Mouse (Mus musculus): ENCODE measurements around the gene Kbtbd6. TPM values are rescaled to one million over a fixed set of nuclear protein-coding genes. Genes with fewer than 3 reads are reported as not detected.

Gene Kbtbd6
- polyA plus RNA-seq, 1 experiment from 2014 or later = 0.98 TPM

DNA sequence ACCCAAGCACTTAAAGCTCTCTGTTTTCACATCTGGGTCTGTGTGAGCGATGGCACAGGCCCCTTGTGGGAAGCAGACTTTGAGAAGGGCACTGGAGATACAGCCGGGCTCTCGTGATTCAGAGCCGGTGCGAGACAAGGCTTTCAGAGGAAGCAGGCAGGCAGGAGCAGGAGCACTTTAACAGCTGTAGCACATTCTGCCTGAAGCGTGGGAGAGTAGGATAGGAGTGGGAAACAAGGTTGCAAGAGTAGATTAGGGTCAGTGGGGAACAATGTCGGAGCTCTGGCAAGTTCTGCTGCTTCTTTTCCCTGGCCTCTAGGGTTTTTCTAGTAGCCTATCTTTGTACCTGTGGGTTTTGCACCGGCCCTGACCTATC, 35.0 kb downstream of the Kbtbd6 start:
- ATAC-seq = no peak

GRCm38 (mm10) chr14:79486993-79487731, 35.5 kb downstream of the Kbtbd6 start:
- peak; percentile 66 for ATAC-seq
- peak; percentile 65 for TF ChIP-seq CTCF (IDR thresholded peaks at IDR 0.05; ENCODE audit: low read depth)
- Histone ChIP-seq H3K27ac (ENCODE audit: low read depth, low read length) (peak overlapping the region; percentile 83), H3K36me3 (ENCODE audit: control insufficient read depth, insufficient read depth) (no peaks in the 10 kb centered on the region), H3K9ac (ENCODE audit: low read depth, low read length) (peak overlapping the region; percentile 41), H3K4me3 (ENCODE audit: low read depth, low read length) (peak overlapping the region; percentile 36), H3K4me1 (replicated peaks; ENCODE audit: control insufficient read depth, insufficient read depth, low read length) (peaks cover 14% of the 10 kb centered on the region; the same call in 1 of the 2 replicates), H3K9me3 (ENCODE audit: control insufficient read depth) (no peaks in the 10 kb centered on the region), H3K27me3 (replicated peaks; ENCODE audit: control insufficient read depth, insufficient read depth, low read length) (no peaks in the 10 kb centered on the region), H3K4me2 (replicated peaks; ENCODE audit: low read depth) (peak overlapping the region; percentile 74)
- 5% methylated on average over 19 of the region's 19 CpGs for WGBS

More for the DNA sequence above, 35.0 kb downstream of the Kbtbd6 start:
- peaks cover 14% of the 10 kb centered on the region; the same call in 1 of the 2 replicates for H3K4me1 ChIP-seq (replicated peaks; ENCODE audit: control insufficient read depth, insufficient read depth, low read length)
- H3K9me3 ChIP-seq (ENCODE audit: control insufficient read depth) = no peaks in the 10 kb centered on the region
- 11% methylated on average over 8 of the region's 8 CpGs for WGBS
- no peak for TF ChIP-seq CTCF (IDR thresholded peaks at IDR 0.05; ENCODE audit: low read depth)
- H3K27me3 ChIP-seq (replicated peaks; ENCODE audit: control insufficient read depth, insufficient read depth, low read length) = no peaks in the 10 kb centered on the region
- H3K36me3 ChIP-seq (ENCODE audit: control insufficient read depth, insufficient read depth) = no peaks in the 10 kb centered on the region
- peak overlapping the region; percentile 74 for H3K4me2 ChIP-seq (replicated peaks; ENCODE audit: low read depth)
- H3K9ac ChIP-seq (ENCODE audit: low read depth, low read length) = peak overlapping the region; percentile 24; the same call in 1 of the 2 replicates
- peak overlapping the region; percentile 36 for H3K4me3 ChIP-seq (ENCODE audit: low read depth, low read length)
- H3K27ac ChIP-seq (ENCODE audit: low read depth, low read length) = peak overlapping the region; percentile 83

GRCm38 (mm10) chr14:79488531-79488930, 36.9 kb downstream of the Kbtbd6 start:
- ATAC-seq = no peak
- peak overlapping the region; percentile 43; the same call in 1 of the 2 replicates for H3K27ac ChIP-seq (ENCODE audit: low read depth, low read length)
- H3K9me3 ChIP-seq (ENCODE audit: control insufficient read depth) = no peaks in the 10 kb centered on the region
- no peaks in the 10 kb centered on the region for H3K27me3 ChIP-seq (replicated peaks; ENCODE audit: control insufficient read depth, insufficient read depth, low read length)
- H3K9ac ChIP-seq (ENCODE audit: low read depth, low read length) = no peak overlapping the region
- no peak for TF ChIP-seq CTCF (IDR thresholded peaks at IDR 0.05; ENCODE audit: low read depth)
- 36% methylated on average over 9 of the region's 9 CpGs for WGBS
- peak overlapping the region; percentile 47; the same call in 1 of the 2 replicates for H3K4me2 ChIP-seq (replicated peaks; ENCODE audit: low read depth)
- H3K4me1 ChIP-seq (replicated peaks; ENCODE audit: control insufficient read depth, insufficient read depth, low read length) = peaks cover 14% of the 10 kb centered on the region; the same call in 1 of the 2 replicates
- no peaks in the 10 kb centered on the region for H3K36me3 ChIP-seq (ENCODE audit: control insufficient read depth, insufficient read depth)
- no peak overlapping the region for H3K4me3 ChIP-seq (ENCODE audit: low read depth, low read length)

DNA sequence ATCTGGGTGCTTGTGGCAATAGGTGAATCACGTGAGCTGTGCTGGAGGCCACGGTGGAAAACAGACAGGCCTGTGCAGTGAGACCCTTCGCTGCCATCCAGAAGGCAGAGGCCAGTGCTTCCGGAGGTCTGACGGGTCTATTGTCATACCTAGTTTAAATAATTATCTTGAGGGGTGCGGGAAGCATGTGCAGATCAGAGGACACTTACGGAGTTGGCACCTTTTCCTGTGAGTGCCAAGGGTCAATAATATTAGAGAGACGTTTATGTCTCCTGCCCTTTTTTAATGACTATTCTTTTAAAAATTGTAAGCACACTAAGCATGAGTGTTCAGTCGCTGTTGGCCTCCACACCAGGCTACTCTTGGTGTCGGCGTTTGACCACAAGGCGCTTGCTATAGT, 37.5 kb downstream of the Kbtbd6 start:
- Histone ChIP-seq H3K9ac (ENCODE audit: low read depth, low read length) (no peak overlapping the region), H3K27me3 (replicated peaks; ENCODE audit: control insufficient read depth, insufficient read depth, low read length) (no peaks in the 10 kb centered on the region), H3K27ac (ENCODE audit: low read depth, low read length) (0 out of 2 replicates have a peak overlapping the region, but pooled peaks have one; percentile 43), H3K4me2 (replicated peaks; ENCODE audit: low read depth) (peak overlapping the region; percentile 47), H3K4me3 (ENCODE audit: low read depth, low read length) (no peak overlapping the region), H3K4me1 (replicated peaks; ENCODE audit: control insufficient read depth, insufficient read depth, low read length) (peaks cover 14% of the 10 kb centered on the region; the same call in 1 of the 2 replicates), H3K36me3 (ENCODE audit: control insufficient read depth, insufficient read depth) (no peaks in the 10 kb centered on the region), H3K9me3 (ENCODE audit: control insufficient read depth) (no peaks in the 10 kb centered on the region)
- 47% methylated on average over 12 of the region's 12 CpGs for WGBS
- no peak for ATAC-seq
- TF ChIP-seq CTCF (IDR thresholded peaks at IDR 0.05; ENCODE audit: low read depth) = no peak

DNA sequence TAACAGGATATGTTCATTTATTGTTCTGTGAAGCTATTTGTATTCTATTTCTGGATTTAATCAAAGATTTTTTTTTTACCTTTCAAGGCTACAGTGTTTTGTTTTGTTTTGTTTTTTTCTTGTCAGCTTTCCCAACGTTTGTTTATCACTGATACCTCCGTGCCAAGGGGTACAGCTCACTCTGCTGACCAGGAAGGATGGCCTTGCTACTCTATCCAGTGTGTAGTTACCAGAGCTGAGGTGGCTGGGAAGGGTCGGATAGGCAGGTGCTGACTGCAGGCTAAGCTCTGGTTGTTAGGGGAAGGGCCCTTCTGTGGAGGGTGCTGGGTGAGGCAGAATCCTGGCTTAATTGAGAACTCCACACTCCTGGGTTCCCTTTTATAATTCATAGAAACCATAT, 38.6 kb downstream of the Kbtbd6 start:
- H3K4me2 ChIP-seq (replicated peaks; ENCODE audit: low read depth) = no peak overlapping the region
- H3K4me1 ChIP-seq (replicated peaks; ENCODE audit: control insufficient read depth, insufficient read depth, low read length) = peaks cover 14% of the 10 kb centered on the region; the same call in 1 of the 2 replicates
- no peak for ATAC-seq
- H3K27ac ChIP-seq (ENCODE audit: low read depth, low read length) = no peak overlapping the region
- TF ChIP-seq CTCF (IDR thresholded peaks at IDR 0.05; ENCODE audit: low read depth) = no peak
- no peaks in the 10 kb centered on the region for H3K27me3 ChIP-seq (replicated peaks; ENCODE audit: control insufficient read depth, insufficient read depth, low read length)
- H3K4me3 ChIP-seq (ENCODE audit: low read depth, low read length) = no peak overlapping the region
- H3K36me3 ChIP-seq (ENCODE audit: control insufficient read depth, insufficient read depth) = no peaks in the 10 kb centered on the region
- no peak overlapping the region for H3K9ac ChIP-seq (ENCODE audit: low read depth, low read length)
- 56% methylated on average over 3 of the region's 3 CpGs for WGBS
- no peaks in the 10 kb centered on the region for H3K9me3 ChIP-seq (ENCODE audit: control insufficient read depth)

DNA sequence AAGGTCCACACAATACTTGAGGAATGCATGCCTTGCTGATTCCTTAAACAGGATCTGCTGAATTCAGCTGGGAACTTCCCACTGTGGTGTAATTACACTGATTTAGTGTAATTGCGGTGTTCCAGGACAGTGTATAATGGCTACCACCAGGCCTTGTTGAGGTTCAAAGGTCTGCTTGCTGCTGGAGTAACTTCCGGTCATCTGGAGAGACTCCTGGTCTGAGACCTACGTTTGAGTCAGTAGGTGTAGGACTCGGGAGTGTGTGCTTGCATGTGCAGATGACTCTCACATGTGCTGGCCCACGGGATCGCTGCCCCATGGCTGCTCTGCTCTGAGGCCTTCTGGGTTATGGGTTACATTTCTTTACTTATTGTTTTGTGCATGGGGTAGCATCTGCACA, 42.7 kb downstream of the Kbtbd6 start:
- peak; percentile 86 for ATAC-seq
- Histone ChIP-seq H3K27me3 (replicated peaks; ENCODE audit: control insufficient read depth, insufficient read depth, low read length) (no peaks in the 10 kb centered on the region), H3K36me3 (ENCODE audit: control insufficient read depth, insufficient read depth) (no peaks in the 10 kb centered on the region; the same call in 1 of the 2 replicates), H3K9ac (ENCODE audit: low read depth, low read length) (no peak overlapping the region), H3K9me3 (ENCODE audit: control insufficient read depth) (no peaks in the 10 kb centered on the region), H3K27ac (ENCODE audit: low read depth, low read length) (no peak overlapping the region), H3K4me2 (replicated peaks; ENCODE audit: low read depth) (no peak overlapping the region), H3K4me1 (replicated peaks; ENCODE audit: control insufficient read depth, insufficient read depth, low read length) (no peaks in the 10 kb centered on the region), H3K4me3 (ENCODE audit: low read depth, low read length) (no peak overlapping the region)
- WGBS = 56% methylated on average over 6 of the region's 6 CpGs
- no peak for TF ChIP-seq CTCF (IDR thresholded peaks at IDR 0.05; ENCODE audit: low read depth)

Measured in intestine, postnatal 0 days (tissue).